Mouse (Mus musculus): Measurements from ENCODE around the gene Chrna1. TPM values are rescaled to one million over a fixed set of nuclear protein-coding genes. Genes with fewer than 3 reads are reported as not detected.

The Chrna1 gene
- polyA plus RNA-seq, 1 experiment, result 105 TPM

GRCm38 (mm10) chr2:73608391-73608790 lies 28.3 kb upstream of the Chrna1 start:
- Histone ChIP-seq H3ac (ENCODE audit: control insufficient read depth, insufficient read length, low read depth) (no peak overlapping the region), H3K4me3 (ENCODE audit: insufficient read depth, poor library complexity, severe bottlenecking) (no peak overlapping the region), H3K79me2 (ENCODE audit: control insufficient read depth, insufficient read depth) (no peaks in the 10 kb centered on the region), H3K79me3 (ENCODE audit: low read depth) (no peaks in the 10 kb centered on the region), H3K36me3 (ENCODE audit: control insufficient read depth, insufficient read depth) (no peaks in the 10 kb centered on the region), H3K27me3 (ENCODE audit: control insufficient read depth, insufficient read depth, insufficient read length) (no peaks in the 10 kb centered on the region)
- no peak for TF ChIP-seq MYOG (IDR thresholded peaks at IDR 0.05; ENCODE audit: control insufficient read depth, extremely low read depth, insufficient read length)
- no peak for TF ChIP-seq FOSL1 (IDR thresholded peaks at IDR 0.05; ENCODE audit: insufficient read depth, low read length, poor library complexity, severe bottlenecking)
- no peak for TF ChIP-seq CTCF (IDR thresholded peaks at IDR 0.05; ENCODE audit: control insufficient read depth, insufficient read depth, insufficient read length)
- no peak for TF ChIP-seq USF1 (IDR thresholded peaks at IDR 0.05; ENCODE audit: low read depth)
- no peak for TF ChIP-seq CEBPB (IDR thresholded peaks at IDR 0.05; ENCODE audit: low read depth)
- TF ChIP-seq MYOD1 (IDR thresholded peaks at IDR 0.05; ENCODE audit: control insufficient read depth, insufficient read length, low read depth), result no peak
- no peak for TF ChIP-seq MAX (IDR thresholded peaks at IDR 0.05)

- H3K79me2 ChIP-seq (ENCODE audit: control insufficient read depth, insufficient read depth), result no peaks in the 10 kb centered on the region
- H3K36me3 ChIP-seq (ENCODE audit: control insufficient read depth, insufficient read depth), result no peaks in the 10 kb centered on the region
- peak overlapping the region; percentile 10 for H3ac ChIP-seq (ENCODE audit: control insufficient read depth, insufficient read length, low read depth)
- H3K4me3 ChIP-seq (ENCODE audit: insufficient read depth, poor library complexity, severe bottlenecking), result no peak overlapping the region
- H3K27me3 ChIP-seq (ENCODE audit: control insufficient read depth, insufficient read depth, insufficient read length), result no peaks in the 10 kb centered on the region
- H3K79me3 ChIP-seq (ENCODE audit: low read depth), result no peaks in the 10 kb centered on the region
- TF ChIP-seq FOSL1 (IDR thresholded peaks at IDR 0.05; ENCODE audit: insufficient read depth, low read length, poor library complexity, severe bottlenecking) (no peak), USF1 (IDR thresholded peaks at IDR 0.05; ENCODE audit: low read depth) (no peak), MYOG (IDR thresholded peaks at IDR 0.05; ENCODE audit: control insufficient read depth, extremely low read depth, insufficient read length) (no peak), CTCF (IDR thresholded peaks at IDR 0.05; ENCODE audit: control insufficient read depth, insufficient read depth, insufficient read length) (no peak), MAX (IDR thresholded peaks at IDR 0.05) (peak; percentile 34), MYOD1 (IDR thresholded peaks at IDR 0.05; ENCODE audit: control insufficient read depth, insufficient read length, low read depth) (peak; percentile 21), CEBPB (IDR thresholded peaks at IDR 0.05; ENCODE audit: low read depth) (no peak)
Measured at GRCm38 (mm10) chr2:73607609-73608008, 27.5 kb upstream of the Chrna1 start.

DNA sequence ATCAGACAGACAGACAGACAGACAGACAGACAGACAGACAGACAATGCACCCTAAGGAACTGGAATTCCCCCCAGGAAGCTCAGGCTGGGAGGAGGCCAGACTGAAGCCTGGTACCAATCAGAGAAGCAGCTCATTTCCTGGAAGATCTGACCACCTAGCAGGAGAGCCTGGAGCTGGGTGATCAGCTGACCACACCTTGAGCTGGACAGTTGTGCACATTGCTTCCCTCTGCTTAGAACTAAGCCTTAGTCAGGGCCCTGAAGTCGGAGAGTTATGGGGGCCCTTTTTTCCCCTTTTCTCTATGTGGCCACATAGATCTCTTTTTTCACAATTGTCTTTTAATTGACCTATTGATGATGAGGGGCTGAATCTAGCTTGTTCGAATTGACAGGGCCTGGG lies 27.0 kb upstream of the Chrna1 start:
- Histone ChIP-seq H3K4me3 (ENCODE audit: insufficient read depth, poor library complexity, severe bottlenecking) (no peak overlapping the region), H3K79me3 (ENCODE audit: low read depth) (no peaks in the 10 kb centered on the region), H3K79me2 (ENCODE audit: control insufficient read depth, insufficient read depth) (no peaks in the 10 kb centered on the region), H3K36me3 (ENCODE audit: control insufficient read depth, insufficient read depth) (no peaks in the 10 kb centered on the region), H3K27me3 (ENCODE audit: control insufficient read depth, insufficient read depth, insufficient read length) (no peaks in the 10 kb centered on the region), H3ac (ENCODE audit: control insufficient read depth, insufficient read length, low read depth) (no peak overlapping the region)
- peak; percentile 58 for TF ChIP-seq USF1 (IDR thresholded peaks at IDR 0.05; ENCODE audit: low read depth)
- no peak for TF ChIP-seq MAX (IDR thresholded peaks at IDR 0.05)
- no peak for TF ChIP-seq MYOG (IDR thresholded peaks at IDR 0.05; ENCODE audit: control insufficient read depth, extremely low read depth, insufficient read length)

GRCm38 (mm10) chr2:73606616-73607015 lies 26.5 kb upstream of the Chrna1 start:
- peaks cover 1% of the 10 kb centered on the region for H3K79me3 ChIP-seq (ENCODE audit: low read depth)
- H3K36me3 ChIP-seq (ENCODE audit: control insufficient read depth, insufficient read depth), result no peaks in the 10 kb centered on the region
- no peak overlapping the region for H3K4me3 ChIP-seq (ENCODE audit: insufficient read depth, poor library complexity, severe bottlenecking)
- no peaks in the 10 kb centered on the region for H3K79me2 ChIP-seq (ENCODE audit: control insufficient read depth, insufficient read depth)
- H3ac ChIP-seq (ENCODE audit: control insufficient read depth, insufficient read length, low read depth), result no peak overlapping the region
- TF ChIP-seq MYOD1 (IDR thresholded peaks at IDR 0.05; ENCODE audit: control insufficient read depth, insufficient read length, low read depth) (no peak), FOSL1 (IDR thresholded peaks at IDR 0.05; ENCODE audit: insufficient read depth, low read length, poor library complexity, severe bottlenecking) (no peak), MYOG (IDR thresholded peaks at IDR 0.05; ENCODE audit: control insufficient read depth, extremely low read depth, insufficient read length) (no peak), CEBPB (IDR thresholded peaks at IDR 0.05; ENCODE audit: low read depth) (no peak), MAX (IDR thresholded peaks at IDR 0.05) (no peak), CTCF (IDR thresholded peaks at IDR 0.05; ENCODE audit: control insufficient read depth, insufficient read depth, insufficient read length) (no peak), USF1 (IDR thresholded peaks at IDR 0.05; ENCODE audit: low read depth) (no peak)
- no peaks in the 10 kb centered on the region for H3K27me3 ChIP-seq (ENCODE audit: control insufficient read depth, insufficient read depth, insufficient read length)

DNA sequence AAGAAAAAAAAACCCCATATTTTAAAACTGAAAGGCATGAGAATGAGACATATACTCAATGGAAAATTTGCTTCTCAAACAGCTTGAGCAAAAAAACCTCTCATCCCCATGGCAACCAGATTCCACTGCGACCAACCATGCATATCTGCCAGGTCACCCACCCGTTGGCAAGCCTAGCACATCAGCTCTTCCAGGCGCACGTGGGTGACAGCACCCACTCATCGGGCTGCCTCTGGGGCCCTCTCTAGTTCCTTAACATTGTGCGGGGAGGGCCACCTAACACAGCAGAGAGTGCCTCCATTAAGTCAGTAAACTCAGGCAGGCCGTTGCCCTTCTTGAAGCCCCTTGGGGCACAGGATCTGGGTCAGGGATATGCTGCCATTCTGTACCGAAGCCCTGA lies 24.9 kb upstream of the Chrna1 start:
- Histone ChIP-seq H3K4me3 (ENCODE audit: insufficient read depth, poor library complexity, severe bottlenecking) (no peak overlapping the region), H3K79me3 (ENCODE audit: low read depth) (peaks cover 1% of the 10 kb centered on the region), H3ac (ENCODE audit: control insufficient read depth, insufficient read length, low read depth) (no peak overlapping the region), H3K79me2 (ENCODE audit: control insufficient read depth, insufficient read depth) (no peaks in the 10 kb centered on the region), H3K36me3 (ENCODE audit: control insufficient read depth, insufficient read depth) (no peaks in the 10 kb centered on the region), H3K27me3 (ENCODE audit: control insufficient read depth, insufficient read depth, insufficient read length) (no peaks in the 10 kb centered on the region)
- TF ChIP-seq CTCF (IDR thresholded peaks at IDR 0.05; ENCODE audit: control insufficient read depth, insufficient read depth, insufficient read length), result no peak
- TF ChIP-seq CEBPB (IDR thresholded peaks at IDR 0.05; ENCODE audit: low read depth), result no peak
- TF ChIP-seq MAX (IDR thresholded peaks at IDR 0.05), result no peak
- TF ChIP-seq MYOG (IDR thresholded peaks at IDR 0.05; ENCODE audit: control insufficient read depth, extremely low read depth, insufficient read length), result no peak
- no peak for TF ChIP-seq FOSL1 (IDR thresholded peaks at IDR 0.05; ENCODE audit: insufficient read depth, low read length, poor library complexity, severe bottlenecking)
- TF ChIP-seq MYOD1 (IDR thresholded peaks at IDR 0.05; ENCODE audit: control insufficient read depth, insufficient read length, low read depth), result no peak
- no peak for TF ChIP-seq USF1 (IDR thresholded peaks at IDR 0.05; ENCODE audit: low read depth)

GRCm38 (mm10) chr2:73604579-73604978 lies 24.4 kb upstream of the Chrna1 start:
- Histone ChIP-seq H3K79me2 (ENCODE audit: control insufficient read depth, insufficient read depth) (no peaks in the 10 kb centered on the region), H3K36me3 (ENCODE audit: control insufficient read depth, insufficient read depth) (no peaks in the 10 kb centered on the region), H3K27me3 (ENCODE audit: control insufficient read depth, insufficient read depth, insufficient read length) (no peaks in the 10 kb centered on the region), H3ac (ENCODE audit: control insufficient read depth, insufficient read length, low read depth) (no peak overlapping the region), H3K4me3 (ENCODE audit: insufficient read depth, poor library complexity, severe bottlenecking) (no peak overlapping the region), H3K79me3 (ENCODE audit: low read depth) (peaks cover 1% of the 10 kb centered on the region)
- TF ChIP-seq FOSL1 (IDR thresholded peaks at IDR 0.05; ENCODE audit: insufficient read depth, low read length, poor library complexity, severe bottlenecking) (no peak), CTCF (IDR thresholded peaks at IDR 0.05; ENCODE audit: control insufficient read depth, insufficient read depth, insufficient read length) (no peak), USF1 (IDR thresholded peaks at IDR 0.05; ENCODE audit: low read depth) (no peak), MYOG (IDR thresholded peaks at IDR 0.05; ENCODE audit: control insufficient read depth, extremely low read depth, insufficient read length) (no peak), CEBPB (IDR thresholded peaks at IDR 0.05; ENCODE audit: low read depth) (no peak), MYOD1 (IDR thresholded peaks at IDR 0.05; ENCODE audit: control insufficient read depth, insufficient read length, low read depth) (no peak)

All from C2C12 (cell line).